Mouse (Mus musculus): ENCODE results near the gene Shisa3. TPM values are rescaled to one million over a fixed set of nuclear protein-coding genes. Genes with fewer than 3 reads are reported as not detected.

Shisa3 gene
- 2.1 and 2.7 TPM in 2 replicates for polyA plus RNA-seq (2015; fragmentation: Nextera tagmentation; extraction: Ambion mirVana)

GRCm38 (mm10) chr5:67607804-67608673 lies at the start of gene Shisa3:
Shisa3 (plus strand) TSS chr5:67607882.
- H3K9me3 ChIP-seq, result no peaks in the 10 kb centered on the region
- no peak within 1 kb of the TSS for H3K27ac ChIP-seq
- H3K4me3 ChIP-seq, result peak within 1 kb of the TSS; percentile 48
- no peaks in the 10 kb centered on the region for H3K36me3 ChIP-seq
- H3K4me2 ChIP-seq, result peak within 1 kb of the TSS; percentile 78
- peak; percentile 78 for ATAC-seq (ENCODE audit: low FRiP score)
- peaks cover 72% of the 10 kb centered on the region for H3K27me3 ChIP-seq
- under 1% methylated on average over 86 of the region's 86 CpGs for WGBS
- H3K9ac ChIP-seq, result peak within 1 kb of the TSS; percentile 68
- H3K4me1 ChIP-seq (replicated peaks), result peaks cover 25% of the 10 kb centered on the region

GRCm38 (mm10) chr5:67558644-67559043 lies 49.0 kb upstream of the Shisa3 start:
- Histone ChIP-seq H3K36me3 (no peaks in the 10 kb centered on the region), H3K27me3 (no peaks in the 10 kb centered on the region), H3K4me1 (replicated peaks) (no peaks in the 10 kb centered on the region), H3K4me3 (no peak overlapping the region), H3K4me2 (no peak overlapping the region), H3K9ac (no peak overlapping the region), H3K9me3 (no peaks in the 10 kb centered on the region), H3K27ac (no peak overlapping the region)
- ATAC-seq (ENCODE audit: low FRiP score), result no peak
- 74% methylated on average over 4 of the region's 4 CpGs for WGBS

- Histone ChIP-seq H3K4me1 (replicated peaks) (no peaks in the 10 kb centered on the region), H3K4me3 (no peak overlapping the region), H3K27ac (no peak overlapping the region), H3K36me3 (no peaks in the 10 kb centered on the region), H3K4me2 (no peak overlapping the region), H3K9ac (no peak overlapping the region), H3K9me3 (no peaks in the 10 kb centered on the region), H3K27me3 (no peaks in the 10 kb centered on the region)
- ATAC-seq (ENCODE audit: low FRiP score), result no peak
- WGBS, result 93% methylated on average over 3 of the region's 3 CpGs
These were observed 48.6 kb upstream of the Shisa3 start for GRCm38 (mm10) chr5:67559063-67559462.

- H3K9ac ChIP-seq, result no peak overlapping the region
- no peak overlapping the region for H3K27ac ChIP-seq
- H3K4me3 ChIP-seq, result no peak overlapping the region
- no peak overlapping the region for H3K4me2 ChIP-seq
- no peaks in the 10 kb centered on the region for H3K36me3 ChIP-seq
- 61% methylated on average over 6 of the region's 6 CpGs for whole genome bisulfite sequencing
- H3K9me3 ChIP-seq, result no peaks in the 10 kb centered on the region
- ATAC-seq (ENCODE audit: low FRiP score), result no peak
- no peaks in the 10 kb centered on the region for H3K27me3 ChIP-seq
- H3K4me1 ChIP-seq (replicated peaks), result no peaks in the 10 kb centered on the region
These were observed 35.0 kb upstream of the Shisa3 start for GRCm38 (mm10) chr5:67572552-67573155.

- Histone ChIP-seq H3K36me3 (no peaks in the 10 kb centered on the region), H3K4me2 (no peak overlapping the region), H3K9me3 (no peaks in the 10 kb centered on the region), H3K9ac (no peak overlapping the region), H3K4me1 (replicated peaks) (no peaks in the 10 kb centered on the region), H3K4me3 (no peak overlapping the region), H3K27ac (no peak overlapping the region), H3K27me3 (no peaks in the 10 kb centered on the region)
- no peak for ATAC-seq (ENCODE audit: low FRiP score)
- WGBS, result 85% methylated on average over 9 of the region's 9 CpGs
These were observed 33.6 kb upstream of the Shisa3 start for GRCm38 (mm10) chr5:67574039-67574438.

- Histone ChIP-seq H3K9ac (no peak overlapping the region), H3K4me1 (replicated peaks) (no peaks in the 10 kb centered on the region), H3K36me3 (no peaks in the 10 kb centered on the region), H3K27me3 (no peaks in the 10 kb centered on the region), H3K27ac (no peak overlapping the region), H3K9me3 (no peaks in the 10 kb centered on the region), H3K4me2 (no peak overlapping the region), H3K4me3 (no peak overlapping the region)
- WGBS, result 95% methylated on average over 2 of the region's 2 CpGs
- no peak for ATAC-seq (ENCODE audit: low FRiP score)
These were observed 32.0 kb upstream of the Shisa3 start for GRCm38 (mm10) chr5:67575705-67576104.

- Histone ChIP-seq H3K4me3 (no peak overlapping the region), H3K36me3 (no peaks in the 10 kb centered on the region), H3K4me2 (no peak overlapping the region), H3K9me3 (no peaks in the 10 kb centered on the region), H3K9ac (no peak overlapping the region), H3K4me1 (replicated peaks) (no peaks in the 10 kb centered on the region), H3K27ac (no peak overlapping the region), H3K27me3 (no peaks in the 10 kb centered on the region)
- WGBS, result 54% methylated on average over 6 of the region's 6 CpGs
- no peak for ATAC-seq (ENCODE audit: low FRiP score)
These were observed 27.7 kb upstream of the Shisa3 start for GRCm38 (mm10) chr5:67579725-67580633.

GRCm38 (mm10) chr5:67595070-67595469 lies 12.6 kb upstream of the Shisa3 start:
- H3K27ac ChIP-seq, result no peak overlapping the region
- no peak overlapping the region for H3K9ac ChIP-seq
- no peaks in the 10 kb centered on the region for H3K27me3 ChIP-seq
- H3K4me1 ChIP-seq (replicated peaks), result no peaks in the 10 kb centered on the region
- H3K36me3 ChIP-seq, result no peaks in the 10 kb centered on the region
- H3K4me3 ChIP-seq, result no peak overlapping the region
- WGBS, result 94% methylated on average over 1 of the region's 1 CpGs
- no peaks in the 10 kb centered on the region; the same call in 1 of the 2 replicates for H3K9me3 ChIP-seq
- ATAC-seq (ENCODE audit: low FRiP score), result no peak
- H3K4me2 ChIP-seq, result no peak overlapping the region

GRCm38 (mm10) chr5:67595629-67596028 lies 12.1 kb upstream of the Shisa3 start:
- H3K27ac ChIP-seq, result no peak overlapping the region
- no peak for ATAC-seq (ENCODE audit: low FRiP score)
- peaks cover 4% of the 10 kb centered on the region for H3K4me1 ChIP-seq (replicated peaks)
- no peak overlapping the region for H3K4me2 ChIP-seq
- no peaks in the 10 kb centered on the region for H3K27me3 ChIP-seq
- H3K9me3 ChIP-seq, result no peaks in the 10 kb centered on the region; the same call in 1 of the 2 replicates
- no peak overlapping the region for H3K9ac ChIP-seq
- 76% methylated on average over 7 of the region's 7 CpGs for WGBS
- H3K4me3 ChIP-seq, result no peak overlapping the region
- H3K36me3 ChIP-seq, result no peaks in the 10 kb centered on the region

- Histone ChIP-seq H3K9ac (no peak overlapping the region), H3K4me2 (no peak overlapping the region), H3K27ac (no peak overlapping the region), H3K27me3 (peaks cover 28% of the 10 kb centered on the region), H3K36me3 (no peaks in the 10 kb centered on the region), H3K4me3 (no peak overlapping the region), H3K9me3 (no peaks in the 10 kb centered on the region; the same call in 1 of the 2 replicates), H3K4me1 (replicated peaks) (peaks cover 7% of the 10 kb centered on the region)
- no peak for ATAC-seq (ENCODE audit: low FRiP score)
- 88% methylated on average over 9 of the region's 9 CpGs for WGBS
These were observed 7.7 kb upstream of the Shisa3 start for GRCm38 (mm10) chr5:67599935-67600334.

- Histone ChIP-seq H3K9ac (no peak overlapping the region), H3K4me1 (replicated peaks) (peaks cover 25% of the 10 kb centered on the region), H3K36me3 (no peaks in the 10 kb centered on the region), H3K4me2 (no peak overlapping the region), H3K9me3 (no peaks in the 10 kb centered on the region), H3K27me3 (peaks cover 77% of the 10 kb centered on the region), H3K4me3 (no peak overlapping the region), H3K27ac (no peak overlapping the region)
- 41% methylated on average over 5 of the region's 5 CpGs for WGBS
- no peak for ATAC-seq (ENCODE audit: low FRiP score)
These were observed 1.7 kb upstream of the Shisa3 start for GRCm38 (mm10) chr5:67605951-67606350.
